Mouse (Mus musculus) midbrain, embryonic 16.5 days (tissue): ENCODE data around the gene Prdm1. TPM values are rescaled to one million over a fixed set of nuclear protein-coding genes. Genes with fewer than 3 reads are reported as not detected.

Source experiments
- ATAC-seq: fragments of 200-750 bp; cut with Nextera tagmentation; 2 replicates; pipeline ENCODE4 v1.8.0; 2017; ENCODE audit warnings: moderate TSS enrichment
- H3K27ac ChIP-seq: fragments of 300-500 bp; sonication (generic); 2 replicates; pipeline ENCODE4 v1.5.1; 2014; ENCODE audit warnings: mild to moderate bottlenecking, low read length, mixed read lengths
- H3K27me3 ChIP-seq: fragments of 300-500 bp; sonication (generic); 2 replicates; pipeline ENCODE4 v1.6.1; 2014; ENCODE audit warnings: low read depth, low read length, mixed read lengths; ENCODE audit not compliant: control insufficient read depth, insufficient read depth
- H3K36me3 ChIP-seq: fragments of 300-500 bp; sonication (generic); 2 replicates; pipeline ENCODE4 v1.6.1; 2014; ENCODE audit warnings: mild to moderate bottlenecking, low read length, moderate library complexity, mixed read lengths; ENCODE audit not compliant: control insufficient read depth, insufficient read depth
- H3K4me1 ChIP-seq: fragments of 300-500 bp; sonication (generic); 2 replicates; pipeline ENCODE4 v1.6.1; 2014; ENCODE audit warnings: mild to moderate bottlenecking, low read length, mixed read lengths; ENCODE audit not compliant: control insufficient read depth, insufficient read depth
- H3K4me2 ChIP-seq: fragments of 300-500 bp; sonication (generic); 2 replicates; pipeline ENCODE4 v1.6.1; 2014; ENCODE audit warnings: mild to moderate bottlenecking, low read length, mixed read lengths
- H3K4me3 ChIP-seq: fragments of 300-500 bp; sonication (generic); 2 replicates; pipeline ENCODE4 v1.5.1; 2014; ENCODE audit warnings: low read depth, mild to moderate bottlenecking, low read length, moderate library complexity, mixed read lengths
- H3K9ac ChIP-seq: fragments of 300-500 bp; sonication (generic); 2 replicates; pipeline ENCODE4 v1.6.1; 2014; ENCODE audit warnings: low read depth, low read length, mixed read lengths
- H3K9me3 ChIP-seq: fragments of 300-500 bp; sonication (generic); replicated peaks from 2 replicates; pipeline ENCODE4 v1.6.1; 2014; ENCODE audit warnings: mild to moderate bottlenecking, low read length, mixed read lengths; ENCODE audit not compliant: control insufficient read depth, poor library complexity, severe bottlenecking
- WGBS: fragments of 180-500 bp; shearing (Covaris S2); extraction: QIAGEN DNeasy Blood & Tissue Kit; methylation state at CpG from one replicate; pipeline ENCODE4 v1.1.7; 2014; 5-methylcytosine and 5-hydroxymethylcytosine counted together
- polyA plus RNA-seq: library from polyadenylated mRNA; unstranded; fragments of >200 nt; fragmentation: Nextera tagmentation; extraction: Ambion mirVana; gene quantifications from 2 replicates; pipeline ENCODE4 v1.2.1, GENCODE M21; 2015

Gene Prdm1
- polyA plus RNA-seq, 1 experiment from 2014 or later: 0.50 TPM

DNA sequence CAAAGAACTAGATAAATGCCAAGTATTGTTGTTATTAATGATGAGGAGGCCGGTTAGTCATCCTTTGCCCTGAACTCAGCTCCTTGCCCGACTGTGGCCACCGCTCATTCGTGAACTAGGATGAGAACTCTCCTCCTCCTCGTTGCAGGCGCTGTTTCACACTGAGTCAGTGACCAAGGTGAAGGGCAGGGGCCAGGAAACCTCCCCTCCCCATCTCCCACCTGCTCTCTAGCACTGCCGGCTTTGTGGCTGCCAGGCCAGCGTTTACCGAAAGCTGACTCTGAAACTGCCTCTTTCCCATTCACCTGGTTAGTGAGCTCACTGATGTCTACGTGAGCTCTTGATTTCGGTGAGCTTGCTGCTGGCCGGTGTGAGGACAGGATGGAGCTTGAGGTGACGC, 127.7 kb downstream of the Prdm1 start:
- WGBS: 65% methylated on average over 13 of the region's 13 CpGs

DNA sequence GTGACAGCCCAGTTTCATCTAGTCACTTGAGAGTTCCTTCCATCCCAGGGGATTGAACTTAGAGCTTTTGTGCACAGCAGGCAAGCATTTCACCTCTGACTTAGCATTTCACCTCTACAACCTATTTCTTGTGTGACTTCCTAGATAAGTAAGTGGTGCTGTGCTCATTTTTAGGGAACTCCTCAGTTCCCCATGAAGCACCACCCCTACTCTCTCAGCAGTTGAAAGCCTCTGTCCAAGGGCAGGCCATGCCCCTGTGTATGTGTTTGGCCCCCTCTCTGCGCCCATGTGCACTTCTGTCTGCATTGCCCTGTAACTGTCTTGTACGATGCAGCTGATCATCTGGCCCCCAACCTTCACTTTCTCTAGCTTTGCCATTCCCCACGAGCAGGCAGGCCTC, 128.2 kb downstream of the Prdm1 start:
- no peak overlapping the region for H3K27ac ChIP-seq
- no peaks in the 10 kb centered on the region for H3K36me3 ChIP-seq
- no peaks in the 10 kb centered on the region for H3K27me3 ChIP-seq
- no peak for ATAC-seq
- no peaks in the 10 kb centered on the region for H3K4me1 ChIP-seq
- H3K9me3 ChIP-seq: no peaks in the 10 kb centered on the region
- H3K4me3 ChIP-seq: no peak overlapping the region
- WGBS: 54% methylated on average over 3 of the region's 3 CpGs
- no peak overlapping the region for H3K9ac ChIP-seq
- no peak overlapping the region for H3K4me2 ChIP-seq

More for the DNA sequence above, 127.7 kb downstream of the Prdm1 start:
- no peak overlapping the region for H3K27ac ChIP-seq
- no peaks in the 10 kb centered on the region for H3K27me3 ChIP-seq
- H3K9me3 ChIP-seq: no peaks in the 10 kb centered on the region
- no peaks in the 10 kb centered on the region for H3K4me1 ChIP-seq
- no peak overlapping the region for H3K4me3 ChIP-seq
- no peak for ATAC-seq
- no peaks in the 10 kb centered on the region for H3K36me3 ChIP-seq
- H3K9ac ChIP-seq: no peak overlapping the region
- H3K4me2 ChIP-seq: no peak overlapping the region

DNA sequence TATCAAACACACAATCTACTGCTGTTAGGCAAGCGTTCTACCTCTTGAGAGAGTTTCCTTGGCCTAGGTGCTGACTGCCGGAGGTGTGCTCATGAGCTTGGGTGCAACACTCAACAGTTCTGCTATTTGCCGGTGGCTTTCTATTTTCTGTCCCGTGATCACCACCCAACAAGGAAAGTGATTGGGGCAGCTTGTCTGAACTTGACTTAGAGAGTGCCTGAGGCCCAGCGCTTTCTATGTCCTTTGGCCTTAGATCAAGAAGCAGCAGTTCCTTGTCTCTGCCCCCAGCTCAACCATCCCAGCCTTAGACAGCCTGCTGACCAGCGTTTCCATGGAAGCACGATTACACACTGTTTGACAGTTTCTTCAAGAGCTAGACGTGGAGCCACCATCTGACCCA, 135.4 kb downstream of the Prdm1 start:
- Histone ChIP-seq H3K4me1 (no peaks in the 10 kb centered on the region), H3K9ac (no peak overlapping the region), H3K36me3 (no peaks in the 10 kb centered on the region), H3K27ac (no peak overlapping the region), H3K27me3 (no peaks in the 10 kb centered on the region), H3K4me3 (no peak overlapping the region), H3K4me2 (no peak overlapping the region), H3K9me3 (no peaks in the 10 kb centered on the region)
- 88% methylated on average over 8 of the region's 8 CpGs for WGBS
- no peak for ATAC-seq

DNA sequence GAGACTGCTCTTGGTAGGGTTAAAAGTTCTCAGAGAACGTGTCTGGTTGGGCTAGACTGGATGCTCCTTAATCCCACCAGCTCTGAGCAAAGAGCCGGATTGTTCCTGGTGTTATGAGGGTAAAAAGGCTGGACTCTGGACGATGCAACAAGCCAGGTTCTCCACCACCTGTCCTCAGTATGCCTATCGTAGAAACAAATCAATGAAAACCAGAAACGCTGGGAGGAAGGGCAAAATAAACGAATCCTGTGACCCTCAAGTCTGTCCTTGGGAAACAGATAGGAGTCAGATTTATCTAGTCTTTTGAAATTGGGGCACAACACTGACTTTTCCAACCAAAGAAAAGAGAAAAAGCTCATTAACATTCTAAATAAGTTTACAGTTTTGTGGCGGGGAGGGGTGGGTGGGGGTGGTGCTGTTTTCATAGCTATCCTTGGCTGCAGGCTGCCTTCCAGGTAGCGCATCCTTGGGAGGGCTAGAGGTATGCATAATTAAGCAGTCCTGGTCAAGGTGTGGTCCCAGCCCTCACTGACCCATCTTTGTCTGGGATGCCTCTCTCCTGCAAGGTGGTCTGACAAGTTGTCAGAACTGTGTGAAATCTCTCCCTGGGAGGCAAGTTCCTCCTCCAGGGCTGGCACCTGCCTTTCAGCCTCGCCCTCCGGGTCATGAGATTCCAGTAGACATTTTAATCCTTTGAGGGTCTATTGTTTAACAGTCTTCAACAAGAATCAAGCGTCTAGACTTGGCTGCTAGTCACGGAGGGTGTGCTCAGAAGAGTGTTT, 136.6 kb downstream of the Prdm1 start:
- H3K27ac ChIP-seq: no peak overlapping the region
- no peaks in the 10 kb centered on the region for H3K36me3 ChIP-seq
- H3K27me3 ChIP-seq: no peaks in the 10 kb centered on the region
- no peak overlapping the region for H3K9ac ChIP-seq
- ATAC-seq: no peak
- H3K9me3 ChIP-seq: no peaks in the 10 kb centered on the region
- H3K4me3 ChIP-seq: no peak overlapping the region
- H3K4me1 ChIP-seq: no peaks in the 10 kb centered on the region
- 47% methylated on average over 12 of the region's 12 CpGs for WGBS
- H3K4me2 ChIP-seq: no peak overlapping the region

DNA sequence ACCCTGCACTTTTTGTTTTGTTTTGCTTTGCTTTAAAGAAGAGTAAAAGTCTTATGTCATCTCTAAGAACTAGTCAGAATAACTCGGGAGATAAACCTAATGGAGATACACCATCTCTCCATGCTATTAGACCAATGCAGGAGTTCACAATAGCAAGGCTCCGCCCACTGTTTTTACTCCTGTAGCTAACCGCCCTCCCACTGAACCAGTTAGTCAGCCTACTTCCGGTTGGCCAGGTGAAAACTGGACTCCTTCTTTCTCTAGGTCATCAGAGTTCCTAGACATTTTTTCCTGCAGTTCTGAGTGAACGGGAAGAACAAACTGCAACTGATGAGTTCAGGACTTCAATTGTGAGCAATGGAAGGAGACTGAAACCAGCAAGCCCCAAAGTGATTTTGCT, 138.0 kb downstream of the Prdm1 start:
- Histone ChIP-seq H3K9ac (no peak overlapping the region), H3K4me1 (no peaks in the 10 kb centered on the region), H3K36me3 (no peaks in the 10 kb centered on the region), H3K27me3 (no peaks in the 10 kb centered on the region), H3K4me2 (no peak overlapping the region), H3K4me3 (no peak overlapping the region), H3K9me3 (no peaks in the 10 kb centered on the region), H3K27ac (no peak overlapping the region)
- WGBS: 87% methylated on average over 5 of the region's 5 CpGs
- ATAC-seq: no peak

DNA sequence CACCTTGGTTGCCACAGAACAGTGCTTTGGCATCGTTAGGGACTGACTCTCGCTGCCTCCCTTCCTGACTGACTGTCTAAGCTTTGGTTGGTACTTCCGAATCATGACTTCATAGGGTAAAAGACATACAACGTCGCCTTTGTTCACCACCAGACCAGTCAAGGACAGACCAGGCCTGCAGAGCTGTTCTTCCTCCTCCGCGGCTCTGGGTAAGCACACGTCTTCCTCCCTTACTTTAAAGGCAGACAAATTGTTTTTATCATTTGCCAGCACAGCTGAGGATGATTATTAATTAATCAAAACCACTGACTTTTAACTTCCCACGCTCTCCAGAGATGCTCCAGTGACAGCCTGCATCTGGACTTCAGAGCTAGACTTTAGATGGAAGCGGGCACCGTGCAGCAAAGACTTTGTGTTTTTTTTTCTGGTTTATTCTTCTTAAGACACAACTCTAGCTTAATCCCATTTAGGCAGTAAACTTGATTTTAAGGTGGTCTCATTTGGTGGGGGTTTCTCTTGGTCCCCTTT, 139.5 kb downstream of the Prdm1 start:
- ATAC-seq: no peak
- H3K36me3 ChIP-seq: no peaks in the 10 kb centered on the region
- H3K4me3 ChIP-seq: no peak overlapping the region
- H3K9me3 ChIP-seq: no peaks in the 10 kb centered on the region
- no peaks in the 10 kb centered on the region for H3K4me1 ChIP-seq
- H3K27ac ChIP-seq: no peak overlapping the region
- no peak overlapping the region for H3K4me2 ChIP-seq
- WGBS: 77% methylated on average over 11 of the region's 11 CpGs
- H3K9ac ChIP-seq: no peak overlapping the region
- H3K27me3 ChIP-seq: no peaks in the 10 kb centered on the region
